Mouse (Mus musculus) myocyte (in vitro differentiated cells): ENCODE results near the gene Klf8. TPM values are rescaled to one million over a fixed set of nuclear protein-coding genes. Genes with fewer than 3 reads are reported as not detected.
"Not testable (repeated sequence)": the region's sequence is repeated elsewhere in the genome, so short reads cannot be mapped to it uniquely, and the experiment has no call there.

ENCODE experiments used
- H3K27me3 ChIP-seq: one replicate; pipeline ENCODE4 v1.6.1; 2011; ENCODE audit not compliant: control insufficient read depth, insufficient read depth, insufficient read length
- H3K36me3 ChIP-seq: one replicate; pipeline ENCODE4 v1.6.1; 2011; ENCODE audit not compliant: control insufficient read depth, insufficient read depth
- H3K4me2 ChIP-seq: one replicate; pipeline ENCODE4 v1.6.1; 2011; ENCODE audit warnings: low read depth, control low read depth
- H3K4me3 ChIP-seq: one replicate; pipeline ENCODE4 v1.5.1; 2011; ENCODE audit warnings: mild to moderate bottlenecking, control low read depth, moderate library complexity
- H3K79me2 ChIP-seq: one replicate; pipeline ENCODE4 v1.6.1; 2011; ENCODE audit not compliant: control insufficient read depth, insufficient read depth
- H3ac ChIP-seq: one replicate; pipeline ENCODE4 v1.6.1; 2011; ENCODE audit not compliant: control insufficient read depth, insufficient read length
- CEBPB ChIP-seq: IDR thresholded peaks from 2 replicates; pipeline ENCODE4 v1.6.1; 2011; ENCODE audit warnings: mild to moderate bottlenecking, moderate library complexity; ENCODE audit not compliant: poor library complexity, insufficient read depth, severe bottlenecking
- E2F4 ChIP-seq: IDR thresholded peaks from one replicate; pipeline ENCODE4 v1.6.1; 2011; ENCODE audit warnings: mild to moderate bottlenecking, control low read depth, moderate library complexity; ENCODE audit not compliant: insufficient read depth
- MAX ChIP-seq: IDR thresholded peaks from one replicate; pipeline ENCODE4 v1.6.1; 2011; ENCODE audit warnings: low read depth, mild to moderate bottlenecking, control low read depth
- MYOD1 ChIP-seq, 3 experiments: IDR thresholded peaks; one replicate each; pipeline ENCODE4 v1.6.1; 2011; ENCODE audit warnings: control low read depth in 2 of 3, low read depth in 2 of 3, mild to moderate bottlenecking in 2 of 3, moderate library complexity in 1 of 3; ENCODE audit not compliant: insufficient read length in 2 of 3, control insufficient read depth in 1 of 3
- MYOG ChIP-seq, 3 experiments: IDR thresholded peaks; one replicate each; pipeline ENCODE4 v1.6.1; 2011; ENCODE audit warnings: control low read depth in 2 of 3, low read depth in 2 of 3, mild to moderate bottlenecking in 2 of 3; ENCODE audit not compliant: insufficient read length in 2 of 3, control insufficient read depth in 1 of 3, insufficient read depth in 1 of 3
- POLR2A ChIP-seq: IDR thresholded peaks from one replicate; pipeline ENCODE4 v1.6.1; 2011; ENCODE audit warnings: low read depth, mild to moderate bottlenecking, control low read depth, moderate library complexity; ENCODE audit not compliant: insufficient read length
- POLR2AphosphoS2 ChIP-seq: IDR thresholded peaks from one replicate; pipeline ENCODE4 v1.6.1; 2011; ENCODE audit warnings: low read depth, control low read depth; ENCODE audit not compliant: insufficient read length
- REST ChIP-seq: IDR thresholded peaks from one replicate; pipeline ENCODE4 v1.6.1; 2011; ENCODE audit warnings: mild to moderate bottlenecking, control low read depth, moderate library complexity; ENCODE audit not compliant: insufficient read depth, insufficient read length
- SRF ChIP-seq: IDR thresholded peaks from one replicate; pipeline ENCODE4 v1.6.1; 2011; ENCODE audit warnings: low read depth; ENCODE audit not compliant: control insufficient read depth, insufficient read length
- TCF12 ChIP-seq: IDR thresholded peaks from one replicate; pipeline ENCODE4 v1.6.1; 2011; ENCODE audit warnings: mild to moderate bottlenecking, control low read depth; ENCODE audit not compliant: poor library complexity, insufficient read depth, severe bottlenecking
- TCF3 ChIP-seq: IDR thresholded peaks from one replicate; pipeline ENCODE4 v1.6.1; 2011; ENCODE audit warnings: low read depth, control low read depth; ENCODE audit not compliant: insufficient read length
- USF1 ChIP-seq: IDR thresholded peaks from one replicate; pipeline ENCODE4 v1.6.1; 2011; ENCODE audit warnings: low read depth, mild to moderate bottlenecking, control low read depth, moderate library complexity
- polyA plus RNA-seq: library from polyadenylated mRNA; unstranded; fragments of >200 nt; fragmentation: generic; extraction: Trizol; gene quantifications from one replicate; pipeline ENCODE4 v1.2.1, GENCODE M21; 2012; ENCODE audit warnings: missing spikeins

Klf8 gene
- polyA plus RNA-seq: 0.12 TPM

DNA sequence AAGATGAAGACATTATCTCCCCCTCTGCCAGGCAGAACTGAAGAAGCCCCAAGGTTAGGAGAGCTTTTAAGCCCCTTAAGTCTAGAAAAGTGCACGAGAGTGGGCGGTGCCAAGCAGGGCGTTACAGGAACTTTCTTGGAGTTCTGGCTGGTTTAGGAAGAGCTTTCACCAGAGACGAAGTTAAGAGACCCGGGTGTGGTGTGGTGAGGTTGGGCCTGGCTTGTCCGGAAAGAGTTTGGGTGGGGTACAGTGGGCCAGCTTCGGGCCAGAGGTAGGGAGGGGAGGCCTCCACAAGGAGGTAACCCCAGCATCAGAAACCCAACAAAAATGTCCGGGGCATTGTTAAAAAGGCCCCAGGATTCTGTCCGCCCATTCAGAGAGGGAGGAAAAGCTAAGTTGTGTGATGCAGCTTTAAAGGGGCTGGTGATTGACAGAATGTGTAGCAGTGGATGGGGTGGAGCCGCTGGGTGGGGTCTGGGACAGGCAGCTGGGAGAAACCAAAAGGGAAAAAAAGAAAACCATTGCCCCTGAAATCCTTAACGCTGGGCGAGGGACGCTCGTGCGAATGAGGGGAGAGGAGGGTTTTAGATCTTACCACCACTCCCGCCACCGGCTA is at the start of gene Klf8:
Klf8 (plus strand) TSS at position 163 of the 616 bp plus-strand sequence.
- Histone ChIP-seq H3K4me3 (peak within 1 kb of the TSS; percentile 7), H3K27me3 (no peaks in the 10 kb centered on the region), H3K4me2 (peak within 1 kb of the TSS; percentile 52), H3ac (no peak within 1 kb of the TSS), H3K36me3 (no peaks in the 10 kb centered on the region), H3K79me2 (no peaks in the 10 kb centered on the region)
- TF ChIP-seq TCF12: no peak
- no peak for TF ChIP-seq MYOD1 (IDR thresholded peaks at IDR 0.05; ENCODE audit: control insufficient read depth in 1 of 3, insufficient read length in 2 of 3, low read depth in 2 of 3)

DNA sequence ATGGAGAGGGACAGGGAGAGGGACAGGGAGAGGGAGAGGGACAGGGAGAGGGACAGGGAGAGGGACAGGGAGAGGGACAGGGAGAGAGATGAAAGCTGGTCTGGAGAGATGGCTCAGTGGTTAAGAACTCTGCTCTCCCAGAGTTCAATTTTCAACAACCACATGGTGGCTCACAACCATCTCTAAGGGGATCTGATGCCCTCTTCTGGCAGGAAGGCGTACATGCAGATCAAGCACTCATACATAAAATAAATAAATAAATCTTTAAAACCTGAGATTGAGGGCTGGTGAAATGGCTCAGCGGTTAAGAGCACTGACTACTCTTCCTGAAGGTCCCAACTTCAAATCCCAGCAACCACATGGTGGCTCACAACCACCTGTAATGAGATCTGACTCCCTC is 38.1 kb upstream of the Klf8 start:
- not testable (repeated sequence) for H3K79me2 ChIP-seq, H3K4me2 ChIP-seq, H3K36me3 ChIP-seq, H3K4me3 ChIP-seq, H3K27me3 ChIP-seq, H3ac ChIP-seq

DNA sequence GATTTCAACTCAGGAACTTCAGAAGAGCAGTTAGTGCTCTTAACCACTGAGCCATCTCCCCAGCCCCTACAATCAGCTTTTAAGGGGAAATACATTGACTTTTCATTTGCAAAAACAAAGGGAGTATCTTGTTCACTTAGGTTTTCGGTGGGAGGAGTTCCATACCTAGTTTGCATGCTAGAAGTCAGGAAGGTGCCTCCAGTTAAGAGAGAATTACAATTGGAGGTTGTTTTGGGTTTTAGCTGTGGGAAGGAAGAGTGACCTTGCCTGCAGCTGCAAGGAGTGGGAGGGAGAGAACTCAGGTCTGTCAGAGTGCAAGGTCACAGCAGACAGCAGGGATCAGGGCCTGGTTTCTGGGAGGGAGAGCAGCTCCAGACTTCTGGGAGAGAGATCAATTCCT is 26.2 kb upstream of the Klf8 start:
- H3K79me2 ChIP-seq: no peaks in the 10 kb centered on the region
- H3K36me3 ChIP-seq: no peaks in the 10 kb centered on the region
- no peak for TF ChIP-seq MYOD1 (IDR thresholded peaks at IDR 0.05; ENCODE audit: control insufficient read depth in 1 of 3, insufficient read length in 2 of 3, low read depth in 2 of 3)
- no peak for TF ChIP-seq CEBPB
- TF ChIP-seq TCF12: no peak
- TF ChIP-seq POLR2A: no peak
- no peak for TF ChIP-seq MAX
- TF ChIP-seq POLR2AphosphoS2: no peak
- H3ac ChIP-seq: no peak overlapping the region
- H3K4me3 ChIP-seq: no peak overlapping the region
- no peak overlapping the region for H3K4me2 ChIP-seq
- no peaks in the 10 kb centered on the region for H3K27me3 ChIP-seq

DNA sequence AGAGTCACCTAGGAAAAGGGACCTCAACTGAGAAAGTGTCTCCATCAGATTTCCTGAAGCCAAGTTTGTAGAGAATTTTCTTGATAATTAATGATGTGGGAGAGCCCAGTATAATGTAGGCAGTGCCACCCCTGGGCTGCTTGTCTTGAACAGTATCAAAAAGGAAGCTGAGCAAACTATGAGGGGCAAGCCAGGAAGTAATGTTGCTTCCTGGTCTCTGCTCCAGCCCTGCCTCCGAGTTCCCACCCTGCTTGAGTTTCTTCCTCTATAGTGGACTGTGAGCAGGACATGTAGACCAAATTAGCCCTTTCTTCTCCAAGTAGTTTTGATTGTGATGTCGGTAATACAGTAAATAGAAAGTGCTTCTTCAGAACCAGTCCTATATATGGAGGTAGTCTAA is 6.0 kb upstream of the Klf8 start:
- H3K36me3 ChIP-seq: no peaks in the 10 kb centered on the region
- no peak overlapping the region for H3K4me2 ChIP-seq
- no peaks in the 10 kb centered on the region for H3K79me2 ChIP-seq
- H3K27me3 ChIP-seq: no peaks in the 10 kb centered on the region
- no peak for TF ChIP-seq POLR2AphosphoS2
- H3ac ChIP-seq: no peak overlapping the region
- H3K4me3 ChIP-seq: no peak overlapping the region

DNA sequence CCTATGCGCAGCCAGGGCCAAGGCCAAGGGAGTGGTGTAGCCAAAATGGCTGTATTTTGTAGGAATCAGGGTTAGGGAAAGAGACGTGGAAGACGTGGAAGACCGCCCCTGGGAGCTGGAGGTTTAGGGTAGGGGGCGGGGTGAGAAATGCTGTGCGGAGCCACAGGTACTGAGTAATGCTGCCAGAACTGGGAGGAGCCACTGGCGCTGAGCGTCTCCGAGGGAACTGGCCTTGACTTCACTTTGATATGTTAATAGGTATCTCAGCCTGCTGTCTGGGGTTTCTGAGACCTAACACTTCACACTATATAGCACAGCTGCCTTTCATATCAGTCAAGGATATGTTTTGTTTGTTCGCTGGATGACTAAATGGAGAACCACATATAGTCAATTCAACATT is 4.0 kb upstream of the Klf8 start:
- no peaks in the 10 kb centered on the region for H3K36me3 ChIP-seq
- no peak overlapping the region for H3K4me2 ChIP-seq
- no peak overlapping the region for H3ac ChIP-seq
- TF ChIP-seq E2F4: no peak
- TF ChIP-seq USF1: no peak
- no peak for TF ChIP-seq SRF
- TF ChIP-seq TCF3: no peak
- TF ChIP-seq TCF12: no peak
- H3K4me3 ChIP-seq: no peak overlapping the region
- no peaks in the 10 kb centered on the region for H3K79me2 ChIP-seq
- no peaks in the 10 kb centered on the region for H3K27me3 ChIP-seq

DNA sequence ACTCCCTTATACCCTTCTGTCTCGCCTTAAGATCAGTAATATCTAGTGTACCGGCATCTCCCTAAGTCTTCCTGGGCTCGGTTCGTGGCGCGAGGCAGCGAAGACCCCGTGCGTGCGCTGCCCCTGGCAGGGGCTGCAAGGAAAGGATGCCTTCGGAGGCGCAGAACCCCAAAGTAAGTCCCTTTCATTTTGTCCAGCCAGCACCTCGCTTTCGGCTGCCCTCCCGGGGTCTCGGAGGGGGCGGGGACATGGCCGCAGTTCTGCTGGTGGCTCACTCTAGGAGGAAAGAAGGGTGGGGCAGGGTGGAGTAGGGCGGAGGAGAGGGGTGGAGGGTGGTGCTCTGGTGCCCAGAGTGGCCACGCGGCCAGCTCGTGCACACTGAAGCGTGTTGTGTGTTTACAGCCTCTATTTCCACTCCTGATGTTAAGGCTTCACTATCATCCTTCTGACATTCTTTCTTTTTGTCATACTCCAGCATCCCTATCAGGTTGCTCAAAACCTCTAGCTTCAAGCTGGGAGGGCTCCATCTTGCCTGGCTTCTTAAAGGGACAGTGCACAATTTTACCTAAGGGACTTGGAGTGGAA is 746 bp downstream of the Klf8 start:
- no peaks in the 10 kb centered on the region for H3K36me3 ChIP-seq
- H3K4me3 ChIP-seq: peak overlapping the region; percentile 7
- no peaks in the 10 kb centered on the region for H3K79me2 ChIP-seq
- no peak overlapping the region for H3ac ChIP-seq
- TF ChIP-seq TCF12 (no peak), MYOG (IDR thresholded peaks at IDR 0.05; ENCODE audit: control insufficient read depth in 1 of 3, insufficient read depth in 1 of 3, insufficient read length in 2 of 3, low read depth in 2 of 3) (no peak), CEBPB (no peak), POLR2A (no peak), MYOD1 (IDR thresholded peaks at IDR 0.05; ENCODE audit: control insufficient read depth in 1 of 3, insufficient read length in 2 of 3, low read depth in 2 of 3) (no peak), SRF (no peak), TCF3 (no peak), USF1 (no peak), MAX (no peak), REST (no peak), POLR2AphosphoS2 (no peak), E2F4 (no peak)
- H3K27me3 ChIP-seq: no peaks in the 10 kb centered on the region
- peak overlapping the region; percentile 52 for H3K4me2 ChIP-seq
